Mouse (Mus musculus) liver, adult 2 months (tissue): ENCODE measurements around the gene Notch4. TPM values are rescaled to one million over a fixed set of nuclear protein-coding genes. Genes with fewer than 3 reads are reported as not detected.

Experiments used
- DNase-seq: peaks from one replicate; pipeline ENCODE4 v3.0.0-alpha.2; 2011; ENCODE audit warnings: low read depth, low spot score; ENCODE audit errors: extremely low read depth
- H3K27ac ChIP-seq: fragments of 200-500 bp; replicated peaks from 2 replicates; pipeline ENCODE4 v1.5.1; 2012; ENCODE audit warnings: low read depth, mild to moderate bottlenecking, control low read depth, inconsistent platforms, low read length; ENCODE audit not compliant: insufficient read depth
- H3K27me3 ChIP-seq: fragments of 200-500 bp; 2 replicates; pipeline ENCODE4 v1.6.1; 2012; ENCODE audit warnings: mild to moderate bottlenecking, moderate library complexity, low read length, inconsistent platforms; ENCODE audit not compliant: control insufficient read depth, insufficient read depth
- H3K36me3 ChIP-seq: fragments of 200-500 bp; 2 replicates; pipeline ENCODE4 v1.6.1; 2012; ENCODE audit warnings: low read length, inconsistent platforms; ENCODE audit not compliant: control insufficient read depth, insufficient read depth
- H3K4me1 ChIP-seq: fragments of 200-500 bp; 2 replicates; pipeline ENCODE4 v1.6.1; 2011; ENCODE audit warnings: low read length; ENCODE audit not compliant: control insufficient read depth, insufficient read depth
- H3K4me3 ChIP-seq: fragments of 200-500 bp; 2 replicates; pipeline ENCODE4 v1.5.1; 2011; ENCODE audit warnings: low read depth, mild to moderate bottlenecking, control low read depth, low read length, moderate library complexity; ENCODE audit not compliant: insufficient read depth
- H3K79me2 ChIP-seq: fragments of 200-500 bp; 2 replicates; pipeline ENCODE4 v1.6.1; 2012; ENCODE audit warnings: inconsistent platforms, mild to moderate bottlenecking, low read length, moderate library complexity; ENCODE audit not compliant: control insufficient read depth, insufficient read depth
- H3K9ac ChIP-seq: fragments of 200-500 bp; 2 replicates; pipeline ENCODE4 v1.6.1; 2012; ENCODE audit warnings: low read depth, mild to moderate bottlenecking, control low read depth, inconsistent platforms, low read length
- CTCF ChIP-seq: fragments of 200-500 bp; IDR thresholded peaks from 2 replicates; pipeline ENCODE4 v1.5.1; 2011; ENCODE audit warnings: low read depth, low read length, control low read depth
- POLR2A ChIP-seq: fragments of 200-500 bp; IDR thresholded peaks from 2 replicates; pipeline ENCODE4 v1.6.1; 2011; ENCODE audit warnings: low read length, control low read depth; ENCODE audit not compliant: insufficient read depth; ENCODE audit errors: extremely low read depth
- WGBS: fragments of 180-500 bp; shearing (Covaris S2); methylation state at CpG from one replicate; pipeline ENCODE4 v1.1.7; 2018; 5-methylcytosine and 5-hydroxymethylcytosine counted together
- polyA plus RNA-seq: library from polyadenylated mRNA; depleted of rRNA; stranded (reverse); fragments of >200 nt; gene quantifications from 2 replicates; pipeline ENCODE4 v1.2.3, GENCODE M21; 2012
- total RNA-seq: library from RNA; depleted of rRNA; stranded (reverse); fragments of >200 nt; gene quantifications from 2 replicates; pipeline ENCODE4 v1.2.3, GENCODE M21; 2014

Gene Notch4
- total and polyA plus RNA-seq, 2 experiments, result 0.83 to 3.4 TPM

- TF ChIP-seq CTCF (no peak), POLR2A (no peak)
- Histone ChIP-seq H3K27me3 (no peaks in the 10 kb centered on the region), H3K79me2 (no peaks in the 10 kb centered on the region), H3K9ac (no peak within 1 kb of the TSS), H3K27ac (no peak within 1 kb of the TSS), H3K36me3 (peaks cover 2% of the 10 kb centered on the region; the same call in 1 of the 2 replicates), H3K4me1 (peaks cover 5% of the 10 kb centered on the region), H3K4me3 (no peak within 1 kb of the TSS)
- DNase-seq, result no peak
- 30% methylated on average over 6 of the region's 6 CpGs for WGBS
Measured at GRCm38 (mm10) chr17:34597566-34598095, 33.6 kb downstream of the Notch4 start, which contains the start of gene Ager. Gene Ager, plus strand, starts transcription at chr17:34597862.

GRCm38 (mm10) chr17:34599891-34600290 lies 35.8 kb downstream of the Notch4 start:
- TF ChIP-seq POLR2A, result no peak
- TF ChIP-seq CTCF, result no peak
- Histone ChIP-seq H3K79me2 (peaks cover 4% of the 10 kb centered on the region; the same call in 1 of the 2 replicates), H3K4me1 (peaks cover 5% of the 10 kb centered on the region), H3K36me3 (peaks cover 2% of the 10 kb centered on the region; the same call in 1 of the 2 replicates), H3K9ac (no peak overlapping the region), H3K27ac (no peak overlapping the region), H3K27me3 (no peaks in the 10 kb centered on the region), H3K4me3 (no peak overlapping the region)
- DNase-seq, result no peak
- 82% methylated on average over 9 of the region's 9 CpGs for WGBS

- Histone ChIP-seq H3K4me3 (no peak overlapping the region), H3K4me1 (peaks cover 6% of the 10 kb centered on the region), H3K36me3 (no peaks in the 10 kb centered on the region), H3K27me3 (no peaks in the 10 kb centered on the region), H3K79me2 (peaks cover 8% of the 10 kb centered on the region; the same call in 1 of the 2 replicates), H3K9ac (no peak overlapping the region), H3K27ac (no peak overlapping the region)
- no peak for DNase-seq
- 87% methylated on average over 12 of the region's 12 CpGs for WGBS
- TF ChIP-seq CTCF (no peak), POLR2A (no peak)
Measured at GRCm38 (mm10) chr17:34601796-34602195, 37.7 kb downstream of the Notch4 start.

- DNase-seq, result peak; percentile 100
- Histone ChIP-seq H3K36me3 (no peaks in the 10 kb centered on the region), H3K9ac (peak within 1 kb of the TSS; percentile 82), H3K4me3 (peak within 1 kb of the TSS; percentile 71), H3K79me2 (peaks cover 8% of the 10 kb centered on the region; the same call in 1 of the 2 replicates), H3K27me3 (no peaks in the 10 kb centered on the region), H3K4me1 (peaks cover 7% of the 10 kb centered on the region; the same call in 1 of the 2 replicates), H3K27ac (peak within 1 kb of the TSS; percentile 98)
- under 1% methylated on average over 30 of the region's 30 CpGs for WGBS
- peak; percentile 23; the same call in 1 of the 2 replicates for TF ChIP-seq POLR2A
- no peak for TF ChIP-seq CTCF
Measured at GRCm38 (mm10) chr17:34603375-34604060, 39.5 kb downstream of the Notch4 start, which contains the start of gene Rnf5. Gene Rnf5, minus strand, starts transcription at chr17:34603690.

- H3K4me3 ChIP-seq, result peak within 1 kb of the TSS; percentile 95
- no peaks in the 10 kb centered on the region for H3K27me3 ChIP-seq
- TF ChIP-seq POLR2A (peak; percentile 43), CTCF (no peak)
- peak within 1 kb of the TSS; percentile 82 for H3K9ac ChIP-seq
- under 1% methylated on average over 33 of the region's 35 CpGs for WGBS
- DNase-seq, result no peak
- no peaks in the 10 kb centered on the region for H3K36me3 ChIP-seq
- H3K79me2 ChIP-seq, result peaks cover 8% of the 10 kb centered on the region; the same call in 1 of the 2 replicates
- H3K27ac ChIP-seq, result peak within 1 kb of the TSS; percentile 98
- peaks cover 7% of the 10 kb centered on the region; the same call in 1 of the 2 replicates for H3K4me1 ChIP-seq
Measured at GRCm38 (mm10) chr17:34604061-34604508, 40.0 kb downstream of the Notch4 start, which contains the start of gene Agpat1. Gene Agpat1, plus strand, starts transcription at chr17:34604262.
